Mouse (Mus musculus) colon, adult 2 months (tissue): ENCODE results near the gene Cd59a. TPM values are rescaled to one million over a fixed set of nuclear protein-coding genes. Genes with fewer than 3 reads are reported as not detected.

Experiments
- polyA plus RNA-seq: library from polyadenylated mRNA; depleted of rRNA; stranded (reverse); fragments of >200 nt; gene quantifications from 2 replicates; pipeline ENCODE4 v1.2.3, GENCODE M21; 2012; rRNA removed

Cd59a gene
- 5.9 and 6.8 TPM in 2 replicates for polyA plus RNA-seq

DNA sequence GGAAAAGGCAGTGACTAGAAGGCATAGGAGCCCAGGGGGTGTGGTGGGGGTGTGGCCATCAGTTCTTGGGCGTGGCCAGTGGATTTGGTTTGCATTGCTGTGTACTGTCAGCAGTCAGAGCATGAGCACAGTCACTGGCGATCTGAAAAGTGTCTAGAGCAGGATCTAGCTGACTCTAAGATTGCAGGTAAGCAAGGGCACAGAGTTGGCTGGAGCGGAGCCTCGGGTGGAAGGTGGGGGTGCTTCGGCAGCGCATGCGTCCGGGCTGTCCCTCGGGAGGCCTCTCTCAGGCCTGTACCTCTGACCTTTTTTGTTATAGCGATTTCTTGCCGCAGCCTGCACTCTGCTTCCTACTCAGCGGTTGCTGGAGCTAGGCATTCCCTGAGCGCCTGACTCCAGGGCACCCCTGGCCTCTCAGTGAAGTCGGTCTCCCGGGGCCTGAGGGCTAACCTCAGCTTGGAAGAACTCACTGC lies at the start of gene Cd59a:
Gene Cd59a, plus strand, starts transcription at position 61 of the 473 bp plus-strand sequence.

DNA sequence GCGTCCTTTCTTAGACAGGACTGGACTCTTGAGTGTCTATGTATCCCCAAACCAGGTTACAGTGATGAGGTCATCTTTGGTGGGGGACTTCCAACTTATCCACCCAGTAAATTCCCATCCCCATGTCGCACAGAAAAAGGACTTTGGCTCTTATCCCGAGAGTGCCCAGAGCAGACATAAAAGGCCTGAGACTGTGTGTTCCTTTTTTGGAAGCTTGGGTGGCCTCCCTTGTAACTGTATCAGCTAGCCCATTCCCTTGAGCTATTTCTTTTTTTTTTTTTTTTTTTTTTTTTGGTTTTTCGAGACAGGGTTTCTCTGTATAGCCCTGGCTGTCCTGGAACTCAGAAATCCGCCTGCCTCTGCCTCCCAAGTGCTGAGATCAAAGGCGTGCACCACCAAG lies 30.1 kb upstream of the Cd59a start, which contains the start of gene Gm10912:
Gene Gm10912, plus strand, starts transcription at position 301 of the 400 bp plus-strand sequence.

DNA sequence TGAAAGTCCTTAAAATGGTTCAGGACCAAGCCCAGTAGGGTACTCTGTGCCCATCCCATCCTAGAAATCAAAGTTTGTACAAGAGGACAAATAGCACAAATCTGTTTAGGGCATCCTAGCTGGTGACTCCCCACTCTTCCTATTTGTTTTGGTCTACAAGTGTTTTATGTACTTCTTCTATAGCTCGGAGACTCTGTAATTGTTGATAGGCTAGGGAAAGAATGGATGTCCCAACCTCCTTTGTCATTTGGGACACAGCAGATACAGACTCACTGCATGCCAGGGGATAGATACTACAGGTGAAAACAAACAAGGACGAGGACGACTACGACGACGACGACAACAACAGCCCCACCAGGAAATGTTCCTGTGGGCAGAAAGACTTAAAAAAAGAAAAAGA lies 27.2 kb upstream of the Cd59a start, which contains the start of gene Gm10799:
Gene Gm10799, minus strand, starts transcription at position 101 of the 400 bp plus-strand sequence.

DNA sequence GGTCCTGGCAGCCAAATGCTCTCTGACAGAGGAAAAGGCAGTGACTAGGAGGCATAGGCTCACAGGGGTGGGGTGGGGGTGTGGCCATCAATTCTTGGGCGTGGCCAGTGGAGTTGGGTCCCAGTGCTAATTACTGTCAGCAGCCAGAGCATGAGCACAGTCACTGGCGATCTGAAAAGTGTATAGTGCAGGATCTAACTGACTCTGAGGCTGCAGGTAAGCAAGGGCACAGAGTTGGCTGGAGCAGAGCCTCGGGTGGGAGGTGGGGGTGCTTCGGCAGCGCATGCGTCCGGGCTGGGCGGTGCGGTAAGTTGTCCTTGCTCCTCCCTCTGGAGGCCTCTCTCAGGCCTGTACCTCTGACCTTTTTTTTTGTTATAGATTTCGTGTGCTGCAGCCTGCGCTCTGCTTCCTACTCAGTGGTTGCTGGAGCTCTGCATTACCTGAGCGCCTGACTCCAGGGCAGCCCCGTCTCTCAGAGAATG lies 25.9 kb upstream of the Cd59a start, which contains the start of gene Cd59b:
Gene Cd59b, plus strand, starts transcription at position 146 of the 482 bp plus-strand sequence.

DNA sequence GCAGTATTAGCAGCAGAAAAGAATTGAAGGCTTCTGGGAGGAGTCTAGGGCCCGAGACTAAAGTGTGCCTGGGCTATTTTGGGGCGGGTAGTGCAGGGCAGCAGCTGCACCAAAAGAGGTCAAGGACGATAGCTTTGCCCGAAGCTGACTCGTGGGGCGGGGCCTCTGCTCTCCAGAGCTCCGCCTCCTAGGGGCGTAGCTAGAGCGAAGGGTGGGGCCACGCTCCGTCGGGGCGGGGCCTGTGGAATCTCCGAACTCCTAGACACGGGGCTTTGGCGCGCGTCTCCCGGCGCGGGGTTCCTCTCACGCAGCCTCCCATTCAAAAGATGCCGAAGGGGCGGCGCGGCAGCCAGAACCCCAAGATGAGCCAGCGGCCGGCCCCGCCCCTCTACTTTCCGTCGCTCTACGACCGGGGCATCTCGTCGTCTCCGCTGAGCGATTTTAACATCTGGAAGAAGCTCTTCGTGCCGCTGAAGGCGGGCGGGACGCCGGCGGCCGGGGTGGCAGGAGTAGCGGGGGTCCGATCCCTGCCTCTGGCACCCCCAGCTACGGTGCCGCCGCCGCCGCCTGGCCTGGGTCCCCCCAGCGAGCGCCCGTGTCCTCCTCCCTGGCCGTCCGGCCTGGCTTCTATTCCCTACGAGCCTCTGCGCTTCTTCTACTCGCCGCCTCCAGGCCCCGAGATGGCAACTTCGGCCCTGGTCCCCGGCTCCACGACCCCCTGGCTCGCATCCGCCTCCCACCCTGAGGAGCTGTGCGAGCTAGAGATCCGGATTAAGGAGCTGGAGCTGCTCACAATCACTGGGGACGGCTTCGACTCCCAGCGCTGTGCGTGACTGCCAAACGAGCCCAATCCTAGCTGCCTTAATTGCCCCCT lies 27.1 kb downstream of the Cd59a start, which contains the start of gene A930018P22Rik:
Gene A930018P22Rik, plus strand, starts transcription at position 265 of the 874 bp plus-strand sequence.

Other genes with a start within 250 kb of the Cd59a start
- gene Lmo2, start 137.8 kb upstream of the Cd59a start, polyA plus RNA-seq: 11.8 and 12.7 TPM in 2 replicates
- 7.7 and 9.1 TPM in 2 replicates for gene Fbxo3, start 68.1 kb upstream of the Cd59a start, polyA plus RNA-seq
- gene 4931422A03Rik, start 67.4 kb upstream of the Cd59a start, polyA plus RNA-seq: not detected in 2 replicates
- gene Gm10912, start 30.0 kb upstream of the Cd59a start, polyA plus RNA-seq: not detected in 2 replicates
- not detected in 2 replicates for gene Gm10799, start 27.3 kb upstream of the Cd59a start, polyA plus RNA-seq
- gene Cd59b, start 26.0 kb upstream of the Cd59a start, polyA plus RNA-seq: 1.2 and 2.2 TPM in 2 replicates
- gene A930018P22Rik, start 27.0 kb downstream of the Cd59a start, polyA plus RNA-seq: 0.20 TPM in 1 of 2 replicates, not detected in the other